Mouse (Mus musculus): ENCODE results near the gene P4hb. TPM values are rescaled to one million over a fixed set of nuclear protein-coding genes. Genes with fewer than 3 reads are reported as not detected.

The P4hb gene
- 100 to 1,000 TPM; 153 to 161 TPM for total RNA-seq (2021)
- long read RNA-seq, transcript P4hb-201 (11 exons, 2,861 nt) = major isoform, 131 of 144 reads
- long read RNA-seq, partial matches to known transcripts = 3 of 144 reads
- long read RNA-seq, other reads (novel, unspliced or antisense) = 10 of 144 reads

- peak; percentile 99 for DNase-seq (ENCODE audit: low spot score in 2 of 2)
Observed at GRCm38 (mm10) chr11:120572752-120573584, at the start of gene P4hb. Gene P4hb, minus strand, starts transcription at chr11:120573253.

GRCm38 (mm10) chr11:120622805-120623204 is 49.8 kb upstream of the P4hb start:
- DNase-seq (ENCODE audit: low spot score in 2 of 2) = no peak

- DNase-seq (ENCODE audit: low spot score in 2 of 2) = no peak
Observed at GRCm38 (mm10) chr11:120620195-120620594, 47.1 kb upstream of the P4hb start.

GRCm38 (mm10) chr11:120618619-120619535 is 45.8 kb upstream of the P4hb start:
- peak in 1 of 2 experiments; percentile 13 for DNase-seq (ENCODE audit: low spot score in 2 of 2)

GRCm38 (mm10) chr11:120617519-120618112 is 44.6 kb upstream of the P4hb start, which contains the start of gene Pcyt2:
Gene Pcyt2, minus strand, starts transcription at chr11:120617936.
- DNase-seq (ENCODE audit: low spot score in 2 of 2) = peak; percentile 88 to 92

GRCm38 (mm10) chr11:120616617-120617294 is 43.7 kb upstream of the P4hb start:
- DNase-seq (ENCODE audit: low spot score in 2 of 2) = peak in 1 of 2 experiments; percentile 11

- DNase-seq (ENCODE audit: low spot score in 2 of 2) = peak in 1 of 2 experiments; percentile 12
Observed at GRCm38 (mm10) chr11:120615606-120616203, 42.7 kb upstream of the P4hb start.

- no peak for DNase-seq (ENCODE audit: low spot score in 2 of 2)
Observed at GRCm38 (mm10) chr11:120615167-120615566, 42.1 kb upstream of the P4hb start.

- no peak for DNase-seq (ENCODE audit: low spot score in 2 of 2)
Observed at GRCm38 (mm10) chr11:120613976-120614375, 40.9 kb upstream of the P4hb start.

- DNase-seq (ENCODE audit: low spot score in 2 of 2) = no peak
Observed at GRCm38 (mm10) chr11:120613481-120613972, 40.5 kb upstream of the P4hb start.

GRCm38 (mm10) chr11:120612763-120613162 is 39.7 kb upstream of the P4hb start:
- DNase-seq (ENCODE audit: low spot score in 2 of 2) = peak; percentile 82 to 83

- no peak for DNase-seq (ENCODE audit: low spot score in 2 of 2)
Observed at GRCm38 (mm10) chr11:120610477-120611046, 37.5 kb upstream of the P4hb start.

GRCm38 (mm10) chr11:120609250-120609649 is 36.2 kb upstream of the P4hb start:
- DNase-seq (ENCODE audit: low spot score in 2 of 2) = no peak

- DNase-seq (ENCODE audit: low spot score in 2 of 2) = no peak
Observed at GRCm38 (mm10) chr11:120608241-120609034, 35.4 kb upstream of the P4hb start, which contains the start of gene Npb. Gene Npb, plus strand, starts transcription at chr11:120608477.

- no peak for DNase-seq (ENCODE audit: low spot score in 2 of 2)
Observed at GRCm38 (mm10) chr11:120606764-120607163, 33.7 kb upstream of the P4hb start.

GRCm38 (mm10) chr11:120605667-120606066 is 32.6 kb upstream of the P4hb start:
- DNase-seq (ENCODE audit: low spot score in 2 of 2) = no peak

- DNase-seq (ENCODE audit: low spot score in 2 of 2) = no peak
Observed at GRCm38 (mm10) chr11:120603545-120603944, 30.5 kb upstream of the P4hb start.

- DNase-seq (ENCODE audit: low spot score in 2 of 2) = no peak
Observed at GRCm38 (mm10) chr11:120600716-120601115, 27.7 kb upstream of the P4hb start.

Measured in layer of hippocampus, postnatal 10 days (tissue).